Mouse (Mus musculus) left cerebral cortex, postnatal 4 days (tissue): Measurements from ENCODE around the gene Csf2rb. TPM values are rescaled to one million over a fixed set of nuclear protein-coding genes. Genes with fewer than 3 reads are reported as not detected.
"Not testable (repeated sequence)": the region's sequence is repeated elsewhere in the genome, so short reads cannot be mapped to it uniquely, and the experiment has no call there.

ENCODE experiments used
- DNase-seq: peaks from one replicate; pipeline ENCODE4 v3.0.0-alpha.2; 2022
- intact Hi-C: fragments of 180-260 bp; cut with DNase I; formaldehyde crosslinking; loops from one replicate; pipeline ENCODE4 v1.15.1; 2025
- total RNA-seq, 2 experiments: library from RNA; stranded (reverse); gene quantifications; 2 replicates each; pipeline ENCODE4 v1.2.3; 2021

Csf2rb gene
- total RNA-seq, 2 experiments from 2014 or later: 1.3 to 2.4 TPM

DNA sequence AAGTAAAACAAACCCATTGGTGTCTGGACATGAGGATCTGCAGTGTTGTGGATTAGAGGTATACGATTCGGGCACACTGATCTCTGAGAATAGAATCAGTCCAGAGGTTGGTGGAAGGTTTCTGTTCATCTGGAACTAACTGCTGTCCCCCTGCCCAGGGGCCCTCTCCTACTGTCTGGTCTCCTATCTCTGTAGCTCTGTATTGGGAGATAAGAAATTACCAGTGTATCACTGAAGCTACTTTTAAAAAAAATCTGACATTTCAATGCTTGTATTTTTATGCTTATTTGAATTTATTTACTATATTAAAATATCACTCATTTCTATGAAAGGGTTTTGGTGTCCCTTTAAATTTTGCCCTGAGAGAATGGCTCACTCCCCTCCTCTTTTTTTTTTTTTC lies 1.3 kb upstream of the Csf2rb start:
- intact Hi-C loops: loop anchor here (5.0 kb wide), 1 partner anchor 67 kb away; no protein-coding TSS in a partner anchor
- DNase-seq: no peak

DNA sequence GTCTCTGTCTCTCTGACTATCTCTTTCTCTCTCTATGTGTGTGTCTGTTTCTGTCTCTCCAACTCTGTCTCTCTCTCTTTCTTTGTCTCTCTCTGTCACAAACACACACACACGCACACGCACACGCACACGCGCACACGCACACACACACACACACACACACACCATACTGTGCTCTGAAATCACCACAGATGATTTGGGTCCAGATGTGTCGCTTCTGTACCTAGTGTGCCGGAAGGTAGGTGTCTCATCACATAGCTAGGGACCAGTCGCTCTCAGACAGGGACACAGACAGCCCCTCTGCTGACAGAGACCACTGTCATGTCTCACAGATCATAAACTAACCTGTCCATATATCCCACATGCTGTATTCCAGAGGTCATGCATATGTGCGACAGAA lies 1.2 kb downstream of the Csf2rb start:
- intact Hi-C loops: no loop called here
- DNase-seq: no peak

DNA sequence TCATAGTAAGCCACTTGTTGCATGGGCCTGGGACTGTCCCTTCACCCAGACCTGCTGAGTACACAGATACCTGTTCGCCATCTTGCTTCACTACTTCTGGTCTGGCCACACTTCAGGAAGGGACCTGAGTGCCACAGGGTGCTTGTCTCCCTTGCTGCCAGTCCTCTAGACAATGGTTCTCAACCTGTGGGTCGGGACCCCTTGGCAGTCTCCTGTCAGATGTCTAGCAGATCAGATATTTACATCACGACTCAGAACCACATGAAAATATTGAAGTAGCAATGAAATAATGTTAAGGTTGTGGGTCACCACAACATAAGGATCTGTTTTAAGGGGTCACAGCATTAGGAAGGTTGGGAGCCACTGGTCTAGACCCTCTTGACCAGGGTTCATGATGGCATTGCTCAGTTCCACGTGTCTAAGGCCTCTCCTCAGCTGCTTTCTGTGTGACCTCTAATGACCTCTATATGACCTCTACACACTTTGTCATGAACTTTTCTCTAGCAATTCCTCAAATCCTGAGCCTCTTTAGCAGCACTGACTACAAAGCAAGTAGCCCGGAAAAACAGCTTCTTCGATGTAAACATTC lies 2.3 kb downstream of the Csf2rb start:
- DNase-seq, intact Hi-C loops: not testable (repeated sequence)

DNA sequence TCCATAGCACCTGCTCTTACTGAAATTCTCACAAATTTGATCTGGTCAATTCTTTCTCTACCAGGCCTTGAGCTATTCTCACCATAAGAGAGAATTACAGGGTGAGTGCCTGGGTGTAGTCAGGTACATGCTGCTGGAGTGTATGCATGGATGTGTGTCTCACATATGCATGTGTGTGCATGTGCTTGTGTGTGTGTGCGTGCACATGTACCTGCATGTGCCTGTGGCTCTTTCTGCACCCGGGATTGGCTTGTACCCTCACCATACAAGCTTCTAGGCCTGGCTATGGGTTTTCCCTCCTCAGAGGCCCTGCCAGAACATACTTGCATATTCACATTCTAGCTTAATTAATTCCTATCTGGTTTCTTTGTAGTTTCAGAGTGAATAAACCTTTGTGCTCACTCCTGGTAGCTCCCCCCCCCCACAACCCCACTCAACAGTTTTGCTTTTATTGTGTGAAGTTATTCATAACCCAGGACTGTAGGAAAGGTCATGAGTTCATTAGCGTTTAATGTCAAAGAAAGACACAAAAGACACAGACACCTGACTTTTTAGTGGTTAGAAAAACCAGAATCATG lies 3.1 kb downstream of the Csf2rb start:
- intact Hi-C loops: no loop called here
- no peak for DNase-seq

DNA sequence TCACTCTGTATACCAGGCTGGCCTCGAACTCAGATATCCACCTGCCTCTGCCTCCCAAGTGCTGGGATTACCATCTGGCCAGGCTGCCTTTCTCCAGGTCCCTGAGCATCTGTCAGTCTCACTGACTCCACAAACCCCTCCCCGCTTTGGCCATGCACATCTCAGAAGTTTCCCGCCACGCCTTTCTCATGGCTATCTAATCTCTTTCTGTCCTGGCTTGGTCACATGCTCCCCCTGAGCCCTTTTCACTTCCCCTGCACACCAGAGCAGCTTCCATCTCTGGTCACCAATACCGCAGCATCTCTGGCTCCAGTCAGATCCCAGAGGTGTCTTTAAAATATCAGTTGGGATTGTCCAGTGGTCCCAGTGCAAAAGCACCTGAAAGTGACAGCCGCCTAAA lies 4.4 kb downstream of the Csf2rb start:
- DNase-seq, intact Hi-C loops: not testable (repeated sequence)

DNA sequence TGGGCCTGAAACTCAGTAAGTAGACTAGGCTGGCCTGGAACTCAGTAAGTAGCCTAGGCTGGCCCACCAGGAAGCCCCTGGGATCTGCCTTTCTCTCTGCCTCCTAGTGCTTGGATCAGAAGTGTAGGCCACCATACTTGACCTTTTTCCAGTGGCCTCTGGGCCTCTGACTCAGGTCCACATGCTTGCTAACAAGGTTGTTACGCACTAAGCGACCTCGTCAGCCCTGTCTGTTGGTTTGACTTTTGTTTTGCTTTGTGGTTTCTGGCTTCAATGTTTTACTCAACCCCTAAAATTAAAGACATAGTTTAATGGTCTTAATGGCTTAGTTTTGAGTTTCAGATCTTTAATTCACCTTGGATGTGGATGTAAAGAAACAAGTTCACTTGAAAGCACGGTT lies 5.2 kb downstream of the Csf2rb start:
- intact Hi-C loops: no loop called here
- no peak for DNase-seq

DNA sequence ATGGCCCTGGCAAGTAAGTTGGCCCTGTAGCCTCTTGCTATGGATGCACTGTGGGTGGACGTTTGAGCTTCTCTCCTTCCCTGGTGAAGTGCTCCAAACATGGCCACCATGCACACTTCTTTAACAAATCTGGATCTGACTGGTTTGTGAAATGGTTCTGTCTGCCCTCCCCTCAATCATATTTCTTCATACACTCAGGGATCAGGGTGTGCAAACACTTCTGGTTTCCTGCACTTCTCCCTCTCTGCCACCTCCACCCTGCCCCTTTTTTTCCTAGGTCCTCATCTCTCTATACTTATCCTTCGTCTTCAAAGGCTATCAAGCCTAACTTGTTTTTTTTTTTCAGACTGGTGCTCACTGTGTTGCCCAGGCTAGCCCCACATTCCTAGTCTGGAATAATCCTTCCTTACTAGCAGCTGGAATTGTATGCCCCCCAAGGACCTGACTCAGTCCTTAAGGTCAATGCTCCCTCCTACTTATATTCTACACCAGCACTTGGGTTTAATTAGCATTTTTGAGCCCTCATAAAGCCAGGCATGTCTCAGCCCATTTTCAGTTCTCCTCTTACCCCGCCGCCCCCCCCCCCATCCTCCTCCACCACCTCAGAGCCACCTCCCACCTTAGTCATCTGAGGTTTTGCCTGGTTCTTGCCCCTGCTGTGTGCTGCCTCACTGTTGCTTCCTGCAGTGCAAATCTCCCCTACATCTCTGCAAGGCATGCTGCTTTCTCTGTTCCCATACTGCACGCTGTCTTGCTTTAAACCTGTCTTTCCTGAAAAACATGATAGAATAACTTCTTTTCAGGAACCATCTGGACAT lies 6.2 kb downstream of the Csf2rb start:
- no peak for DNase-seq
- intact Hi-C loops: no loop called here

DNA sequence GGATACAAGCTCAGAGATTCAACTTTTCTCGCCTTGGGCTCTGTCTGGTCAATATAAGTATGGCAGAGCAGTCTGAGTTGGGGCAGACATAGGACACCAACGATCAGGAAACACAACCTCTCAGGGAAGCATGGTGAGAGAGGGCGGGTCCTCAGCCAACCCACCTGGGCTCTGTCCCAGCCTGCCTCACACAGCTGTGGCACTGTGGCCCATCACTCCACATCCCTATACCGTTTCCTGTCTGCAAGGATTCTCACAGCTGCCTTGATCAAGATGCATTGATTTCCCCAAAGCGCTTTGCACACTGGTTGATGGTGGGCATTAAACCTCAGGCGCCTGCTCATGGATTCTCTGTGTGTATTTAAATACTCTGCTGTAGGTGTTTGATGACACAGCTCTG lies 7.4 kb downstream of the Csf2rb start:
- no peak for DNase-seq
- intact Hi-C loops: no loop called here

DNA sequence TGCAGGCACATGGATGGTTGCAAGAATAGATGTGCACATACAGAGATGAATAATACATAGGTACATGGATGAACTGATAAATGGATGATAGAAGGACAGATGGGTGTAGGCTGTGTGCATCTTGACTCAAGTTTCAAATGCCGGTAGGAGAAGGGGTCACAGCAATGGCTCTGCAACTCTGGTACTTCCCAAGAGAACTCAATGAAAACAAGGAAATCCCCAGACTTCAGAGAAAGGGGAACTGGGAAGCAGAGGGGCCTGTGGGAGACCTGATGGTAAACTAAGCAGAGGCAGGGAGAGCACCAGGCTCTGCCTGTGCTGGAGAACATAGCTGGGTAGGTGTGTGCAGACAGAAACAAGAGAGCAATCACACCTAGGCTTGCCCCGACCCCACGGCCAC lies 8.8 kb downstream of the Csf2rb start:
- no peak for DNase-seq
- intact Hi-C loops: no loop called here

DNA sequence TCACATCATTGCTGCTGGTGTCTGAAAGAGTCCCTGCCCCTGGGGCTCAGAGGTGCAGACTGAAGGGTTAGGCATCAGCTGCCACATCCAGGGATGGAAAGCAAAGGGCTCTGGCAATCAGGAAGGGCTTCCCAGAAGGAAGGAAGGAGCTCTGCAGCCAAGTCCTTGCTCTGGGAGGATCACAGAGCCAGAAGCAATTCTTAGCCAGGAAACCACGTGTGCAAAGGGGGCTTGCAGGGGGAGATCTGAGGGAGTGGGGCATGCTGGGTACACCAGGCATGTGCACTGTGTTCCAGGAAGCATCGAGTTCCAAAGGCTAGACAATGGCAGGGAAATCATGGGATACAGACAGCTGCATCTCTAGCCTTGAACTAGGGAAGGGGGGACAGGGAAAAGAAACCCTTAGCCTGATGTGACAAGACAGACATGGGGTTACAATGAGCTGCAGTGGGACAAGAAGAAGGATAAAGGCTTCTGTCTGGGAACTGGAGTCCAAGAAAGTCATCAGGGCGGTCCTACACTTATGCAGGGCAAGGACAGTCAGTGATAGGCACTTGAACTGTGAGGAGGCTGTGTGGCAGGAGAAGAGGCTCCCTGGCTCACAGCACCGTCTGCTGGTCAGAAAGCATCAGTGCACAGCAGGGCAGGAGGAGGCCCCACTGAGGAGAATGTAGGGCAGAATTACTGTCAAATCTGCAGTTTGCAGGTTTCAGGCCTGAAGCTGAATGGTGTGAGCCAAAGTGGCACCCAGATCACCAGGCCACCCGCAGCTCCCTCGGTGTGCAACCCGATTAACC lies 14.3 kb downstream of the Csf2rb start:
- intact Hi-C loops: not testable (repeated sequence)
- DNase-seq: peak; percentile 59

DNA sequence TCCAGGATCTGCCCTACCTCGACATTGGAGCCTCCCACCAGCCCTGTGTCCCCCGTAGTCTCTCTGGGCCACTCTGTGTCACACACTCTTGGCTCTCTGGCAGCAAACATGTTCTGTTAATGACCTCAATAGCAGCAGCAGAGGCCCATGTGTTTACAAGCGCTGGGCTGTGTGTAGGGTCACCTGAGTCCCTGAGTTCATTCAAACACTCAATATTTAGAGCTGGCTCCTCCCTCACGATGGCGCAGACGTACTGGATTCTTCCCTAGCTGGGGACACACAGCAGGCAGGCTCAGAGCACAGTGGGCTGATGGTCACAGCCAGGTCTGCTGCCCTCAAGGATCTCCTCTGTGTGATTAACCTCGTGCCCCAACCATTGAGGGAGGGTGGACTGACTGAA lies 15.4 kb downstream of the Csf2rb start:
- intact Hi-C loops, DNase-seq: not testable (repeated sequence)

DNA sequence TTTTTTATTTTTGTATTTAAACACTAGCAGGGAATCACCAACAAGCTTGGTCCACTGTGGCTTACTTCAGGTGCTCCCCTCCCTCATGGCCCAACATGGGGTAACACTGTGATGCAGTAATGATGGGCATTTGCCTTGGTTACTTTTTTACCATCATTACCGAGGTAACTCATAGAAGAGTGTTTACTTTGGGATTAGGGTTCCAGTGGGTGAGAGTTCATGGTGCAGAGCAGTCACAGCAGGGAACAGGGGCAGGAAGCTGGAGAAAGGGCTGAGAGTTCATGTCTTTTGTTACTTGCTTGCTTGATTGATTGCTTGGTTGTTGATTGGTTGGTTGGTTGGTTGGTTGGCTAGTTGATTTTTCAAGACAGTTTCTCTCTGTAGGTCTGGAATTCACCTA lies 18.1 kb downstream of the Csf2rb start:
- intact Hi-C loops: no loop called here
- no peak for DNase-seq

DNA sequence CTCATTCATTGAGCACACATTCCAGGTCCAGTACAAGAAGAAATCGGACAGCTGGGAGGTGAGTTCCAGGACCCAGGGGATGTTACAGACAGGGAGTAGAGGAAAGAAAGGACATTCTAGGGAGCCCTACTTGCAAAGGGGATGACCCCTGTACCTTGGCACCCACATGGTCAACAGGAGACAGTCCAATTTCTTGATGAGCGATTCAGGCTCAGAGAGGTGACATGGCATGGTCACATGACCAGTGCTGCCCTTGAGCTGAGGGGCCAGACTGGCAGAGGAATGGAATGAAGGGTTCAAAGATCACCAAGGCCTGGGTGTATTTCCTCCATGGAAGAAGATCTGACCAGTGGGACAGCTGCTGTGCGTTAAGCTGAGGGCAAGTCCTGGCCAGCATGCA lies 19.0 kb downstream of the Csf2rb start:
- no peak for DNase-seq
- intact Hi-C loops: no loop called here

DNA sequence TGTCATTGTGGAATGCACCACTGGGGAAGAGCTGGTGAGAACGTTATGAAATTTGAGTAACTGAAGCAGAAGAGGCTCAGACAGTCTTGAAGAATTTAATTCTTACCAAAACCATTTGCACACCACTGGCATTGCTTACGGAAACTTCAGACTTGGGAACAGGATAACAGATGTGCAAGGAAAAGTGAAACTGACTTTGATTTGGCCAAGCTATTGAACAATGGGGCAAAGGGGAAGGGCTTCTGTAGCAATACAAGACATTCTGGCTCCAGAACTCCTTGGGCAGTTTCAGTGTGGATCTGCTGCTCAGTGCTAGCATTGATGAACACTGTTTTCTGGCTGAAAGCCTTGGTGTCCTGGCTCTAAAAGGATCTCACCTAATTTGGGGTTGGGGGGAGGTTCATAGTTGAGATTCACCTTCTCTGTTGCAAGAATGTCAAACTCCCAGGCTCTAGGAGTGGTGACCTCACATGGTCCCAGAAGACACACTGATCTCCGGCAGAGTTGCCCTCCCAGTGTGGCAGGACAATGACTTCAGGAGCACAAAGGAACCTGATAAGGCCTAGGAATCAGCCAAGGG lies 26.1 kb downstream of the Csf2rb start:
- DNase-seq: no peak
- intact Hi-C loops: no loop called here

DNA sequence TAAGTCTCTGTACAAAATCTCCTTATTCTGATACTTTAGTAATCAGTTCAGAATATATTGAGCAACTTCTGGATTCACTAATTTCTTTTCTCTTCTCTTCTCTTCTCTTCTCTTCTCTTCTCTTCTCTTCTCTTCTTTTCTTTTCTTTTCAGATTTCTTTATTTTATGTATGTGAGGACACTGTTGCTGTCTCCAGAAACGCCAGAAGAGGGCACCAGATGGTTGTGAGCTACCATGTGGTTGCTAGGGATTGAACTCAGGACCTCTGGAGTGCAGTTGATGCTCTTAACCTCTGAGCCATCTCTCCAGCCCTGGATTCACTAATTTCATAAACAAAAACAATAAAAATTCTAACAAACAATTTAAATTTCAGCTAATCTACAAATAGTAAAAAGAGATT lies 29.4 kb downstream of the Csf2rb start:
- intact Hi-C loops: loop anchor here (5.0 kb wide), 1 partner anchor 67 kb away; no protein-coding TSS in a partner anchor

DNA sequence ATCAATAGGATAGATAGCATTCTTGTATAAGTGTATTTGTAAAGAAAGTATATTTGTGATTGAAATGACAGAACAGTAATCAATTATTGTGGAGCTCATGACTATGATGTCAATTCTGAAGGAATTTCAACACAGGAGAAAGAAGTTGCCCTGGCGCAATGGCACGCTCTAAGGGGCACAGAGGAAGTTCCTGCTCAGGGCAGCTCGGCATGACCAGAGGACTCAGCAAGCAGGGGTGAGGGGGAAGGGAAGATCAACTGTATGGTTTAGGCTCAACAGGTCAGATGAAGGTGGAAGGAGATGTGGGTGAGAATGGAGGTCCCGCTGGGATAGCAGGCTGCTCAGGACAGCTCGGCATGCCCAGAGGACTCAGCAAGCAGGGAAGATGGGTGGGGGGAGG lies 30.0 kb downstream of the Csf2rb start:
- intact Hi-C loops: loop anchor here (5.0 kb wide), 1 partner anchor 67 kb away; no protein-coding TSS in a partner anchor
- no peak for DNase-seq

More for the DNA sequence above, 29.4 kb downstream of the Csf2rb start:
- peak; percentile 56 for DNase-seq

DNA sequence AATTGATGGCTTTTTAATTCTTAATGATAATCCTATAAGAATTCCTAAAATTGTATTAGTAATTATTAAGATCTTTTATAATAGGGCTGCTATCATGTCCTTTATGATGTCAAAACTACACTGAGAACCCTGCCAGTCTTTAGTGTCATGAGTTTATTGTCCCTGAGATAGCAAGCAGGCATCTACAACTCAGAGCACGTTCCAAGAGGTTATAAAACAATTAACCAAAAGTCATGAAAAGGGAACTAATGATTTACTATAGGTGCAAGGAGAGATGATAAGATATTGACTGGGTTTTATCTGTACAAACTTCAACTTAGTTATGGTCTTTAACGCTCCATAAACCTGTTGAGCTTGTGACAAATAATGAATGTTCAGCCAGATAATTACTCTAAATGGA lies 40.4 kb downstream of the Csf2rb start:
- no peak for DNase-seq
- intact Hi-C loops: no loop called here

DNA sequence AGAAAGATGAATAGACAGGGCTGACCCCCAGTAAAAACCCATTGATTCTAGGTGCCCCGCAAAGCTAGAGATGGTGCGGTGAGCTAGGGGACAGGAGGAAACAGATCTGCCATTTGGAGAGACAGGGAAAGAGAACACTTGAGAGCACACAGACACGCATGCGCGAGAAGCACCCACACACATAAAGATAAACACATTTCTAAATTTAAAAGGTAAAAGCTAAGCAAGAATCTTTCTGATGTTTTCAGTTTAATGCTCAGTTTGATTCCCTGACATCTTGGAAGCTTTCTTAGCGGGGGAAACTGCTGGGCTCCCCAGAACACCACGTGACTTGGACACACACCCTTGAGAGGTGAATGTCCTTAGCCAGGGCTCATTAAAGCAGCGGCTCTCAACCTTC lies 41.3 kb downstream of the Csf2rb start:
- DNase-seq: no peak
- intact Hi-C loops: no loop called here

DNA sequence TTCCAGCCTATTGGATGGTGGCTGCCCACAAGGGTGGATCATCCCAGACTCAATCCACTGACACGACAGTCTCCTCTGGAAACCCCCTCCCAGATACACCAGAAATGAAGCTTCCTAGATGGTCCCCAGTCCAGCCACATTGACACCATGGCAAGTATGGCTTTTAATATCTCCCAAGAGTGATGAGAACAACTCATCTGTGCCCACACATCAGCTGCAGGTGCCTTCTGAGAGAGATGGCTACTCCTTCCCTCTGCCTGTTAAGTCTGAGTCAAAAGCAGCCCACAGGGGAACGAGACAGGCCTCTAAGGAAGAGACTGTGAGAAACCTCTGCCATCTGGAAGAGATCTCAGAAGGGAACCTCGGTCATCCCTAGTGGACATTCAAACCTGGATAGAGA lies 42.3 kb downstream of the Csf2rb start:
- DNase-seq: no peak
- intact Hi-C loops: no loop called here

DNA sequence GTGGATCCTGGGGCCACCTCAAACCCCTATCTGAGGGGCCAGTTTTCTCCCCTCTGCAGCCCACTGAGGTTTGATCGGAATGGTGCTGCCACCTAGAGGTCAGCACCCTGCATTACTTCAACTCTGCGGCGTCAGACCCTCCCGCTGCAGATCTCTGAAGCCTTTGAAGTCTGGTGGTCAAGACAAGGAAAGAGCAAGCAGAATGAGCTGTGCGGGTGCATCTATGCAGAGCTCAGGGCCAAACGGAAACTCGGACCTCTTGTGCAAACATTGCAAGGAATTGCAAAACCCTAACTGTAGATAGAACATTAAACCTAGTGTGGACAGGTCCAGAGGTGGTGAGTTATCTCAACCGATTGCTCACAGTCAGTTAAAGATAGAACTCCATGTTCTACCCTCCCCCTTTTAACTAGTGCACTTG lies 43.4 kb downstream of the Csf2rb start:
- intact Hi-C loops: no loop called here
- DNase-seq: peak; percentile 39

DNA sequence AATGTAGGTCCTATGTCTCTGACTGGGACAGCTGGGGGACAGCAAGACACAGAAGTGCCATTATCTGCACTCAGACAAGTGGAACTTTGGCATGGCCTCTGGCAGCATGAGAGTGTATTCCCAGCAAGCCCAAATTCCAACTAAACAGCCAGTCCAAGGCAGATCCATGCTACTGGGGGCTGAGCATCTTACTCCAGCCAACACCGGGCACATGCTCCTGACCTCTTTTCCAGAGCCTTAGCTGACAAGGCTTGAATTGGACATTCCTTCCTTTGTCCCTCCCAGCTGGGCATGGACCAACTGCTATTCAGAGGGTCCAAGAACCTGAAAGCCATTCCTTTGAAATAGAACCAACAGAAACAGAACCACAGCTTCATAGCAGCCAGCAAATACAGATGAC lies 44.1 kb downstream of the Csf2rb start:
- intact Hi-C loops: no loop called here
- peak; percentile 47 for DNase-seq
